Mouse (Mus musculus): Measurements from ENCODE around the gene Rheb. TPM values are rescaled to one million over a fixed set of nuclear protein-coding genes. Genes with fewer than 3 reads are reported as not detected.

Rheb gene
- polyA plus RNA-seq (2017; shearing (Covaris generic)) = 399 TPM

GRCm38 (mm10) chr5:24842274-24843102 lies at the start of gene Rheb:
Rheb (minus strand) TSS chr5:24842624.

GRCm38 (mm10) chr5:24757816-24758215 lies 84.6 kb downstream of the Rheb start, which contains the start of gene Crygn:
Crygn (minus strand) TSS chr5:24758008.

Other genes starting within 250 kb of the Rheb start
- gene Smarcd3, start 218.2 kb downstream of the Rheb start, polyA plus RNA-seq (2017; shearing (Covaris generic)) = 0.70 TPM
- 97.1 TPM for gene Nub1, start 157.1 kb downstream of the Rheb start, polyA plus RNA-seq (2017; shearing (Covaris generic))
- gene Wdr86, start 111.9 kb downstream of the Rheb start, polyA plus RNA-seq (2017; shearing (Covaris generic)) = not detected
- not detected for gene Crygn, start 84.6 kb downstream of the Rheb start, polyA plus RNA-seq (2017; shearing (Covaris generic))

All from effector memory CD4-positive, alpha-beta T cell, adult 5 months (primary cell).